8 mouse cellular contexts compared by ENCODE assay signal in the genomic region with DNA sequence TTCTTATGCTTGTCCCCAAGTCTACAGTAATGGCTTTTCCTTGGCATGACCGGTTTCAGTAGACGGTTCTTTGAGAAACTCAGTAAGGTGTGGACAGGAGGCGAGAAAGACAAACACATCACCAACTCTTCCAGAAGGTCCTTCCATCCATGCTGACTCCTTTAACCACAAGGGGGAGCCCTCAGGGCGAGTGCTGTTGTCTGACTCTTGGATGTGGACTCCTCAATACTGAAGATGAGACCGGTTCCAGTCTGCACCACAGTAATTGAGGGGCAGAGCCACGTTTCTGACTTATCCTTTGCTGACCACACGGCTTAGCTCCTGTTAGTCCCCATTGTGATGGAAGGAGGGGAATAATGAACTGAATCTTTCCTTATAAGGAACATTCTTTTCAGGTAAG. TPM values are rescaled to one million over a fixed set of nuclear protein-coding genes. Genes with fewer than 3 reads are reported as not detected.
A peak's percentile ranks its signal among the peaks of the same experiment; 100 is the strongest.
DNase-seq lines count a peak whose midpoint lies in the region; ATAC-seq and TF ChIP-seq lines count a peak whose summit lies in the region.

No protein-coding gene starts in this region.

- TF ChIP-seq POLR2A in kidney, adult 2 months (IDR thresholded peaks at IDR 0.05; ENCODE audit: low read depth, low read length) = no peak

- 36% methylated on average over 7 of the region's 7 CpGs for WGBS in kidney, adult 2 months
- WGBS in kidney, embryonic 14.5 days = 43% methylated on average over 7 of the region's 7 CpGs
- 42% methylated on average over 7 of the region's 7 CpGs for WGBS in embryonic facial prominence, embryonic 11.5 days
- 27% methylated on average over 7 of the region's 7 CpGs for WGBS in heart, embryonic 15.5 days
- WGBS in neural tube, embryonic 11.5 days = 43% methylated on average over 7 of the region's 7 CpGs

- no peak overlapping the region for H3K27ac ChIP-seq in kidney, adult 2 months (ENCODE audit: insufficient read depth, low read depth, low read length)
- H3K27ac ChIP-seq in kidney, embryonic 14.5 days (ENCODE audit: low read depth, low read length) = no peak overlapping the region
- no peak overlapping the region for H3K27ac ChIP-seq in embryonic facial prominence, embryonic 11.5 days (replicated peaks; ENCODE audit: low read depth, low read length)
- peak overlapping the region; percentile 92 for H3K27ac ChIP-seq in heart, embryonic 15.5 days
- no peak overlapping the region for H3K27ac ChIP-seq in neural tube, embryonic 11.5 days (ENCODE audit: low read depth, low read length)

- no peak overlapping the region for H3K4me3 ChIP-seq in kidney, adult 2 months (ENCODE audit: insufficient read depth, low read depth, low read length)
- no peak overlapping the region for H3K4me3 ChIP-seq in kidney, embryonic 14.5 days (ENCODE audit: low read length)
- H3K4me3 ChIP-seq in embryonic facial prominence, embryonic 11.5 days (ENCODE audit: low read depth, low read length) = no peak overlapping the region
- no peak overlapping the region for H3K4me3 ChIP-seq in heart, embryonic 15.5 days
- no peak overlapping the region for H3K4me3 ChIP-seq in neural tube, embryonic 11.5 days (ENCODE audit: low read depth, low read length)

- intact Hi-C loops in left cerebral cortex, postnatal 14 days (cut with DNase I) = loop anchor here (1.0 to 10.0 kb wide), 2 partner anchors 175 to 922 kb away; a partner anchor contains a TSS

- no peaks in the 10 kb centered on the region for H3K36me3 ChIP-seq in kidney, adult 2 months (ENCODE audit: control insufficient read depth, insufficient read depth, low read length)
- H3K36me3 ChIP-seq in kidney, embryonic 14.5 days (ENCODE audit: control insufficient read depth, insufficient read depth, low read length) = no peaks in the 10 kb centered on the region
- no peaks in the 10 kb centered on the region for H3K36me3 ChIP-seq in embryonic facial prominence, embryonic 11.5 days (replicated peaks; ENCODE audit: control insufficient read depth, insufficient read depth, low read depth, low read length)
- H3K36me3 ChIP-seq in heart, embryonic 15.5 days = no peaks in the 10 kb centered on the region
- H3K36me3 ChIP-seq in neural tube, embryonic 11.5 days (ENCODE audit: control insufficient read depth, insufficient read depth, low read length) = no peaks in the 10 kb centered on the region

- H3K27me3 ChIP-seq in kidney, adult 2 months (replicated peaks; ENCODE audit: control insufficient read depth, insufficient read depth, low read length) = no peaks in the 10 kb centered on the region
- H3K27me3 ChIP-seq in kidney, embryonic 14.5 days (ENCODE audit: control insufficient read depth, insufficient read depth, low read length) = no peaks in the 10 kb centered on the region
- H3K27me3 ChIP-seq in embryonic facial prominence, embryonic 11.5 days (ENCODE audit: control insufficient read depth, insufficient read depth, low read length) = no peaks in the 10 kb centered on the region
- H3K27me3 ChIP-seq in heart, embryonic 15.5 days = no peaks in the 10 kb centered on the region
- no peaks in the 10 kb centered on the region for H3K27me3 ChIP-seq in neural tube, embryonic 11.5 days (ENCODE audit: control insufficient read depth, insufficient read depth, low read length)

- H3K9ac ChIP-seq in kidney, embryonic 14.5 days (ENCODE audit: low read depth, low read length) = no peak overlapping the region
- H3K9ac ChIP-seq in embryonic facial prominence, embryonic 11.5 days (replicated peaks; ENCODE audit: low read length) = no peak overlapping the region
- no peak overlapping the region for H3K9ac ChIP-seq in heart, embryonic 15.5 days
- no peak overlapping the region for H3K9ac ChIP-seq in neural tube, embryonic 11.5 days (ENCODE audit: low read length)

- DNase-seq in kidney, adult 2 months = peak; percentile 76
- DNase-seq in adrenal gland, postnatal 36 days = peak; percentile 79 to 86
- DNase-seq in embryonic facial prominence, embryonic 11.5 days (ENCODE audit: low spot score) = peak; percentile 68
- peak; percentile 53 to 75 for DNase-seq in left cerebral cortex, postnatal 14 days (ENCODE audit: low spot score in 2 of 2)
- peak; percentile 60 for DNase-seq in neural tube, embryonic 11.5 days (ENCODE audit: low spot score)
- DNase-seq in thymus, postnatal 0 days (ENCODE audit: low spot score) = peak; percentile 55

- ATAC-seq in kidney, embryonic 14.5 days (ENCODE audit: low FRiP score, low TSS enrichment) = no peak
- ATAC-seq in embryonic facial prominence, embryonic 11.5 days (replicated peaks; ENCODE audit: insufficient number of reproducible peaks, low FRiP score, low TSS enrichment, low read depth) = no peak
- ATAC-seq in heart, embryonic 15.5 days (replicated peaks; ENCODE audit: insufficient number of reproducible peaks, insufficient read depth, low FRiP score, low read depth) = no peak
- no peak for ATAC-seq in neural tube, embryonic 11.5 days (ENCODE audit: insufficient read depth, low FRiP score, low TSS enrichment)

- H3K4me2 ChIP-seq in kidney, embryonic 14.5 days (replicated peaks; ENCODE audit: low read depth, low read length) = no peak overlapping the region
- no peak overlapping the region for H3K4me2 ChIP-seq in embryonic facial prominence, embryonic 11.5 days (ENCODE audit: low read depth, low read length)
- no peak overlapping the region for H3K4me2 ChIP-seq in heart, embryonic 15.5 days
- no peak overlapping the region for H3K4me2 ChIP-seq in neural tube, embryonic 11.5 days (ENCODE audit: low read depth)

- H3K9me3 ChIP-seq in kidney, embryonic 14.5 days (ENCODE audit: control insufficient read depth, low read length) = no peaks in the 10 kb centered on the region
- H3K9me3 ChIP-seq in embryonic facial prominence, embryonic 11.5 days (replicated peaks; ENCODE audit: control insufficient read depth, low read length) = no peaks in the 10 kb centered on the region
- H3K9me3 ChIP-seq in heart, embryonic 15.5 days (replicated peaks) = no peaks in the 10 kb centered on the region
- no peaks in the 10 kb centered on the region for H3K9me3 ChIP-seq in neural tube, embryonic 11.5 days (ENCODE audit: control insufficient read depth, low read length)

- TF ChIP-seq CTCF in kidney, adult 2 months (conservative IDR thresholded peaks at IDR 0.05; ENCODE audit: insufficient read depth, insufficient read length, low read depth, low read length) = peak; percentile 92

- peaks cover 6% of the 10 kb centered on the region for H3K4me1 ChIP-seq in kidney, adult 2 months (ENCODE audit: control insufficient read depth, insufficient read depth, low read length)
- peaks cover 23% of the 10 kb centered on the region for H3K4me1 ChIP-seq in kidney, embryonic 14.5 days (ENCODE audit: control insufficient read depth, insufficient read depth, low read length)
- no peaks in the 10 kb centered on the region for H3K4me1 ChIP-seq in embryonic facial prominence, embryonic 11.5 days (ENCODE audit: control insufficient read depth, insufficient read depth, low read length)
- peaks cover 27% of the 10 kb centered on the region for H3K4me1 ChIP-seq in heart, embryonic 15.5 days (replicated peaks)
- 0 out of 2 replicates have a peak, but pooled peaks cover 5% of the 10 kb centered on the region for H3K4me1 ChIP-seq in neural tube, embryonic 11.5 days (ENCODE audit: control insufficient read depth, insufficient read depth, low read length)

RNA-seq across cellular contexts. Expression of a gene that starts 1.2 kb away (rescaled TPM):
- polyA plus RNA-seq in kidney, adult 2 months (2012; rRNA removed) = 2.1 and 2.4 TPM in 2 replicates
- 8.3 and 10.7 TPM in 2 replicates for polyA plus RNA-seq in kidney, embryonic 14.5 days (2014; fragmentation: Nextera tagmentation; extraction: Ambion mirVana)
- 10 to 100 TPM; 10.6 to 31.6 TPM for total RNA-seq in adrenal gland, postnatal 36 days (2021)
- 2.5 and 3.2 TPM in 2 replicates for polyA plus RNA-seq in embryonic facial prominence, embryonic 11.5 days (2014; fragmentation: Nextera tagmentation; extraction: Ambion mirVana)
- polyA plus RNA-seq in heart, embryonic 15.5 days (2015; fragmentation: Nextera tagmentation; extraction: Ambion mirVana) = 53.3 and 64.5 TPM in 2 replicates
- total RNA-seq in left cerebral cortex, postnatal 14 days (2021) = 10 to 100 TPM; 13.8 to 16.4 TPM
- 5.5 and 8.7 TPM in 2 replicates for polyA plus RNA-seq in neural tube, embryonic 11.5 days (2014; fragmentation: Nextera tagmentation; extraction: Ambion mirVana)
- 2.4 and 3.2 TPM in 2 replicates for polyA plus RNA-seq in thymus, postnatal 0 days (2015; fragmentation: Nextera tagmentation; extraction: Ambion mirVana)

RNA-seq across cellular contexts. Expression of a gene that starts 30.5 kb away (rescaled TPM):
- 7.1 and 7.4 TPM in 2 replicates for polyA plus RNA-seq in kidney, adult 2 months (2012; rRNA removed)
- polyA plus RNA-seq in kidney, embryonic 14.5 days (2014; fragmentation: Nextera tagmentation; extraction: Ambion mirVana) = 4.7 and 5.4 TPM in 2 replicates
- 10 to 100 TPM; 14.0 to 16.4 TPM for total RNA-seq in adrenal gland, postnatal 36 days (2021)
- polyA plus RNA-seq in embryonic facial prominence, embryonic 11.5 days (2014; fragmentation: Nextera tagmentation; extraction: Ambion mirVana) = 4.8 and 5.1 TPM in 2 replicates
- polyA plus RNA-seq in heart, embryonic 15.5 days (2015; fragmentation: Nextera tagmentation; extraction: Ambion mirVana) = 8.3 and 8.9 TPM in 2 replicates
- 10 to 100 TPM in 1 of 2 experiments, 1 to 10 TPM in 1; 8.9 to 11.8 TPM for total RNA-seq in left cerebral cortex, postnatal 14 days (2021)
- polyA plus RNA-seq in neural tube, embryonic 11.5 days (2014; fragmentation: Nextera tagmentation; extraction: Ambion mirVana) = 2.9 TPM in 2 replicates
- 1.6 TPM in 2 replicates for polyA plus RNA-seq in thymus, postnatal 0 days (2015; fragmentation: Nextera tagmentation; extraction: Ambion mirVana)
